In genomic region chr19:34599250-34599649, GRCm38 (mm10) we compare ENCODE assay signal across 17 mouse cellular contexts. TPM values are rescaled to one million over a fixed set of nuclear protein-coding genes. Genes with fewer than 3 reads are reported as not detected.
A peak's percentile ranks its signal among the peaks of the same experiment; 100 is the strongest.
DNase-seq lines count a peak whose midpoint lies in the region; ATAC-seq and TF ChIP-seq lines count a peak whose summit lies in the region.
"Not testable (repeated sequence)": the region's sequence is repeated elsewhere in the genome, so short reads cannot be mapped to it uniquely, and the experiment has no call there.
"Had no signal": no experiment of that assay in that cellular context is flagged by ENCODE, and none has a peak within 500 bp of the region (broad histone marks: within the 10 kb centered on the region; RNA-seq: fewer than 3 reads in every experiment).

No protein-coding gene starts in this region.

- peak; percentile 58 for ATAC-seq in frontal cortex, adult (ENCODE audit: low TSS enrichment)
- peak; percentile 79 for ATAC-seq in inflammation-experienced regulatory T-cells, adult 6 months
- ATAC-seq in lung, postnatal 0 days, result not testable (repeated sequence)
- ATAC-seq in monocyte, adult 5-6 weeks (replicated peaks; ENCODE audit: insufficient number of reproducible peaks, low FRiP score, low TSS enrichment, poor library complexity, severe bottlenecking), result peak; percentile 74

- not testable (repeated sequence) for H3K27me3 ChIP-seq in lung, postnatal 0 days (replicated peaks; ENCODE audit: insufficient read depth, low read length); splenic B cell, adult 2 months (ENCODE audit: control insufficient read depth, insufficient read depth, low read length, poor library complexity, severe bottlenecking)

- H3K4me2 ChIP-seq in lung, postnatal 0 days (replicated peaks; ENCODE audit: low read depth, low read length), result not testable (repeated sequence)

- H3K36me3 ChIP-seq in lung, postnatal 0 days (ENCODE audit: insufficient read depth, low read length); splenic B cell, adult 2 months (ENCODE audit: control insufficient read depth, insufficient read depth, low read length, poor library complexity, severe bottlenecking): not testable (repeated sequence)

- TF ChIP-seq CTCF in lung, postnatal 0 days (IDR thresholded peaks at IDR 0.05), result not testable (repeated sequence)

- peak; percentile 50 to 56 for DNase-seq in B cell, adult 2 months
- peak; percentile 21 for DNase-seq in MEL-GATA-1-ER (ENCODE audit: extremely low read depth, low read depth)
- DNase-seq in large intestine, adult 2 months (ENCODE audit: low read depth, low spot score), result peak; percentile 86
- DNase-seq in lung, postnatal 0 days (ENCODE audit: low spot score), result peak; percentile 63
- peak; percentile 87 for DNase-seq in splenic B cell, adult 2 months (ENCODE audit: low read depth, low spot score)

- TF ChIP-seq EP300 in lung, postnatal 0 days (IDR thresholded peaks at IDR 0.05), result not testable (repeated sequence)

- not testable (repeated sequence) for H3K4me3 ChIP-seq in lung, postnatal 0 days (ENCODE audit: low read depth, low read length)

- H3K9ac ChIP-seq in lung, postnatal 0 days (replicated peaks; ENCODE audit: low read depth), result not testable (repeated sequence)

- H3K27ac ChIP-seq in lung, postnatal 0 days (ENCODE audit: low read length), result not testable (repeated sequence)

- not testable (repeated sequence) for H3K9me3 ChIP-seq in lung, postnatal 0 days (ENCODE audit: low read length)

- not testable (repeated sequence) for H3K4me1 ChIP-seq in lung, postnatal 0 days (ENCODE audit: insufficient read depth, low read depth, low read length)

RNA-seq across cellular contexts. Expression of gene Ifit1bl1, which starts 2.5 kb away (rescaled TPM):
- 100 to 1,000 TPM in 1 of 3 experiments, 10 to 100 TPM in 2; 76.3 to 104 (median 82.1) TPM for polyA plus RNA-seq in inflammation-experienced regulatory T-cells, adult 6 months (2017; shearing (Covaris generic))
- polyA plus RNA-seq in large intestine, adult 2 months (2012; rRNA removed), result 31.2 and 37.2 TPM in 2 replicates
- 0.90 and 1.1 TPM in 2 replicates for polyA plus RNA-seq in lung, postnatal 0 days (2015; fragmentation: Nextera tagmentation; extraction: Ambion mirVana)
- total RNA-seq in monocyte, adult 5-6 weeks (2017), result 1.6 to 6.7 TPM (median 6.6 TPM) in 3 replicates
- total RNA-seq: gastrocnemius, adult 18-20 months; gastrocnemius, postnatal 25 days had no signal
- polyA plus RNA-seq: C2C12; embryonic facial prominence, embryonic 11.5 days; kidney, embryonic 14.5 days; testis, adult 2 months had no signal

RNA-seq across cellular contexts. Expression of gene Ifit3b, which starts 8.5 kb away (rescaled TPM):
- 1 to 10 TPM; 4.1 to 6.7 (median 6.2) TPM for polyA plus RNA-seq in inflammation-experienced regulatory T-cells, adult 6 months (2017; shearing (Covaris generic))
- 0.85 and 0.92 TPM in 2 replicates for polyA plus RNA-seq in large intestine, adult 2 months (2012; rRNA removed)
- 2.0 and 2.3 TPM in 2 replicates for polyA plus RNA-seq in lung, postnatal 0 days (2015; fragmentation: Nextera tagmentation; extraction: Ambion mirVana)
- 1.1 to 2.7 TPM (median 1.6 TPM) in 3 replicates for total RNA-seq in monocyte, adult 5-6 weeks (2017)
- polyA plus RNA-seq: C2C12; embryonic facial prominence, embryonic 11.5 days; forebrain, embryonic 14.5 days; liver, embryonic 11.5 days had no signal

RNA-seq across cellular contexts. Expression of gene Ifit3, which starts 15.9 kb away (rescaled TPM):
- 10 to 100 TPM; 19.4 to 35.1 (median 26.7) TPM for polyA plus RNA-seq in inflammation-experienced regulatory T-cells, adult 6 months (2017; shearing (Covaris generic))
- 3.0 and 3.9 TPM in 2 replicates for polyA plus RNA-seq in large intestine, adult 2 months (2012; rRNA removed)
- 7.1 and 9.6 TPM in 2 replicates for polyA plus RNA-seq in lung, postnatal 0 days (2015; fragmentation: Nextera tagmentation; extraction: Ambion mirVana)
- total RNA-seq in monocyte, adult 5-6 weeks (2017), result 11.5 to 16.9 TPM (median 15.2 TPM) in 3 replicates

RNA-seq across cellular contexts. Expression of gene Ifit1bl2, which starts 41.3 kb away (rescaled TPM):
- 1 to 10 TPM; 1.1 to 1.3 (median 1.1) TPM for polyA plus RNA-seq in inflammation-experienced regulatory T-cells, adult 6 months (2017; shearing (Covaris generic))
- 8.8 and 11.3 TPM in 2 replicates for polyA plus RNA-seq in large intestine, adult 2 months (2012; rRNA removed)
- polyA plus RNA-seq in lung, postnatal 0 days (2015; fragmentation: Nextera tagmentation; extraction: Ambion mirVana), result 0.46 and 0.54 TPM in 2 replicates
- 0.78 to 1.8 TPM (median 1.7 TPM) in 3 replicates for total RNA-seq in monocyte, adult 5-6 weeks (2017)
- total RNA-seq: gastrocnemius, adult 18-20 months; gastrocnemius, postnatal 25 days had no signal
- polyA plus RNA-seq: C2C12; liver, embryonic 11.5 days; midbrain, embryonic 12.5 days; testis, adult 2 months had no signal

RNA-seq across cellular contexts. Expression of gene Ifit1, which starts 41.4 kb away (rescaled TPM):
- polyA plus RNA-seq in inflammation-experienced regulatory T-cells, adult 6 months (2017; shearing (Covaris generic)), result 10 to 100 TPM; 33.8 to 38.0 (median 34.8) TPM
- 13.4 and 19.4 TPM in 2 replicates for polyA plus RNA-seq in large intestine, adult 2 months (2012; rRNA removed)
- 2.7 and 3.8 TPM in 2 replicates for polyA plus RNA-seq in lung, postnatal 0 days (2015; fragmentation: Nextera tagmentation; extraction: Ambion mirVana)
- 0.86 to 4.6 TPM (median 2.9 TPM) in 3 replicates for total RNA-seq in monocyte, adult 5-6 weeks (2017)

Comparison
In these comparisons a context has a peak if more than half of its experiments do, and no peak if none do; other contexts are left out.
1. DNase-seq: peak in every context shown above with its lines; median percentile 87 in splenic B cell, adult 2 months; 86 in large intestine, adult 2 months; 63 in lung, postnatal 0 days; 53 in B cell, adult 2 months; 21 in MEL-GATA-1-ER.
2. RNA of gene Ifit1bl1, which starts 2.5 kb away (polyA plus RNA-seq): 76.3 to 104 TPM in inflammation-experienced regulatory T-cells, adult 6 months and 31.2 to 37.2 TPM in large intestine, adult 2 months; 0.90 to 1.1 TPM in lung, postnatal 0 days; every median in the first group is over 10 times any median in the second.